Mouse (Mus musculus): ENCODE measurements around the gene Ube2o. TPM values are rescaled to one million over a fixed set of nuclear protein-coding genes. Genes with fewer than 3 reads are reported as not detected.
"Not testable (repeated sequence)": the region's sequence is repeated elsewhere in the genome, so short reads cannot be mapped to it uniquely, and the experiment has no call there.

Ube2o gene
- total and polyA plus RNA-seq, 3 experiments, result 6.3 to 41.7 (median 20.1) TPM

GRCm38 (mm10) chr11:116616438-116617118, 35.3 kb upstream of the Ube2o start:
- DNase-seq (ENCODE audit: low spot score) (no peak), ATAC-seq (ENCODE audit: extremely low read depth, insufficient number of reproducible peaks, low FRiP score, poor library complexity, severe bottlenecking) (no peak)
- H3K4me3 ChIP-seq (ENCODE audit: low read depth, low read length), result peak overlapping the region; percentile 46; the same call in 1 of the 2 replicates

GRCm38 (mm10) chr11:116615735-116616437, 34.6 kb upstream of the Ube2o start:
- peak overlapping the region; percentile 51; the same call in 1 of the 2 replicates for H3K4me3 ChIP-seq (ENCODE audit: low read depth, low read length)
- no peaks in the 10 kb centered on the region for H3K9me3 ChIP-seq (replicated peaks)
- ATAC-seq (ENCODE audit: extremely low read depth, insufficient number of reproducible peaks, low FRiP score, poor library complexity, severe bottlenecking) (peak; percentile 59), DNase-seq (ENCODE audit: low spot score) (peak; percentile 65)
- peaks cover 26% of the 10 kb centered on the region for H3K27me3 ChIP-seq (ENCODE audit: insufficient read depth, low read length)
- no peak; the same call in 1 of the 2 replicates for TF ChIP-seq TAL1 (conservative IDR thresholded peaks at IDR 0.05; ENCODE audit: low read depth, low read length)
- TF ChIP-seq GATA2 (IDR thresholded peaks at IDR 0.05; ENCODE audit: borderline replicate concordance, low read depth, low read length), result no peak
- no peak for TF ChIP-seq GATA1 (IDR thresholded peaks at IDR 0.05; ENCODE audit: borderline replicate concordance, low read length)
- no peak for TF ChIP-seq POLR2AphosphoS5 (IDR thresholded peaks at IDR 0.05; ENCODE audit: insufficient replicate concordance, low read depth, low read length)
- TF ChIP-seq CTCF (IDR thresholded peaks at IDR 0.05; ENCODE audit: low read depth, low read length), result no peak
- H3K36me3 ChIP-seq (replicated peaks), result peaks cover 2% of the 10 kb centered on the region
- H3K4me1 ChIP-seq (ENCODE audit: insufficient read depth, low read depth, low read length), result peaks cover 66% of the 10 kb centered on the region

More at GRCm38 (mm10) chr11:116616438-116617118, 35.3 kb upstream of the Ube2o start:
- H3K9me3 ChIP-seq (replicated peaks), result no peaks in the 10 kb centered on the region
- no peak for TF ChIP-seq GATA2 (IDR thresholded peaks at IDR 0.05; ENCODE audit: borderline replicate concordance, low read depth, low read length)
- no peak for TF ChIP-seq GATA1 (IDR thresholded peaks at IDR 0.05; ENCODE audit: borderline replicate concordance, low read length)
- TF ChIP-seq TAL1 (conservative IDR thresholded peaks at IDR 0.05; ENCODE audit: low read depth, low read length), result no peak
- TF ChIP-seq CTCF (IDR thresholded peaks at IDR 0.05; ENCODE audit: low read depth, low read length), result no peak
- TF ChIP-seq POLR2AphosphoS5 (IDR thresholded peaks at IDR 0.05; ENCODE audit: insufficient replicate concordance, low read depth, low read length), result no peak
- peaks cover 2% of the 10 kb centered on the region for H3K36me3 ChIP-seq (replicated peaks)
- H3K4me1 ChIP-seq (ENCODE audit: insufficient read depth, low read depth, low read length), result peaks cover 71% of the 10 kb centered on the region
- peaks cover 31% of the 10 kb centered on the region for H3K27me3 ChIP-seq (ENCODE audit: insufficient read depth, low read length)

- no peaks in the 10 kb centered on the region for H3K9me3 ChIP-seq (replicated peaks)
- no peak overlapping the region for H3K4me3 ChIP-seq (ENCODE audit: low read depth, low read length)
- H3K36me3 ChIP-seq (replicated peaks), result peaks cover 8% of the 10 kb centered on the region
- H3K4me1 ChIP-seq (ENCODE audit: insufficient read depth, low read depth, low read length), result peaks cover 44% of the 10 kb centered on the region
- H3K27me3 ChIP-seq (ENCODE audit: insufficient read depth, low read length), result peaks cover 6% of the 10 kb centered on the region
- DNase-seq (ENCODE audit: low spot score), result no peak
- TF ChIP-seq GATA1 (IDR thresholded peaks at IDR 0.05; ENCODE audit: borderline replicate concordance, low read length) (no peak), POLR2AphosphoS5 (IDR thresholded peaks at IDR 0.05; ENCODE audit: insufficient replicate concordance, low read depth, low read length) (no peak), GATA2 (IDR thresholded peaks at IDR 0.05; ENCODE audit: borderline replicate concordance, low read depth, low read length) (no peak), TAL1 (conservative IDR thresholded peaks at IDR 0.05; ENCODE audit: low read depth, low read length) (no peak), CTCF (IDR thresholded peaks at IDR 0.05; ENCODE audit: low read depth, low read length) (no peak)
- no peak for ATAC-seq (ENCODE audit: extremely low read depth, insufficient number of reproducible peaks, low FRiP score, poor library complexity, severe bottlenecking)
These were observed 32.0 kb upstream of the Ube2o start for GRCm38 (mm10) chr11:116613234-116613633.

- peaks cover 40% of the 10 kb centered on the region for H3K4me1 ChIP-seq (ENCODE audit: insufficient read depth, low read depth, low read length)
- TF ChIP-seq POLR2AphosphoS5 (IDR thresholded peaks at IDR 0.05; ENCODE audit: insufficient replicate concordance, low read depth, low read length), result no peak
- TF ChIP-seq GATA2 (IDR thresholded peaks at IDR 0.05; ENCODE audit: borderline replicate concordance, low read depth, low read length), result no peak
- TF ChIP-seq CTCF (IDR thresholded peaks at IDR 0.05; ENCODE audit: low read depth, low read length), result no peak
- no peak for TF ChIP-seq TAL1 (conservative IDR thresholded peaks at IDR 0.05; ENCODE audit: low read depth, low read length)
- TF ChIP-seq GATA1 (IDR thresholded peaks at IDR 0.05; ENCODE audit: borderline replicate concordance, low read length), result no peak
- no peak overlapping the region for H3K4me3 ChIP-seq (ENCODE audit: low read depth, low read length)
These were observed 31.3 kb upstream of the Ube2o start for GRCm38 (mm10) chr11:116612554-116612953.

GRCm38 (mm10) chr11:116611883-116612282, 30.6 kb upstream of the Ube2o start:
- H3K4me1 ChIP-seq (ENCODE audit: insufficient read depth, low read depth, low read length), result peaks cover 35% of the 10 kb centered on the region
- TF ChIP-seq POLR2AphosphoS5 (IDR thresholded peaks at IDR 0.05; ENCODE audit: insufficient replicate concordance, low read depth, low read length) (no peak), CTCF (IDR thresholded peaks at IDR 0.05; ENCODE audit: low read depth, low read length) (no peak), TAL1 (conservative IDR thresholded peaks at IDR 0.05; ENCODE audit: low read depth, low read length) (no peak), GATA1 (IDR thresholded peaks at IDR 0.05; ENCODE audit: borderline replicate concordance, low read length) (no peak), GATA2 (IDR thresholded peaks at IDR 0.05; ENCODE audit: borderline replicate concordance, low read depth, low read length) (no peak)
- H3K9me3 ChIP-seq (replicated peaks), result no peaks in the 10 kb centered on the region
- no peak overlapping the region for H3K4me3 ChIP-seq (ENCODE audit: low read depth, low read length)
- peaks cover 15% of the 10 kb centered on the region for H3K36me3 ChIP-seq (replicated peaks)
- ATAC-seq (ENCODE audit: extremely low read depth, insufficient number of reproducible peaks, low FRiP score, poor library complexity, severe bottlenecking) (no peak), DNase-seq (ENCODE audit: low spot score) (no peak)
- peaks cover 3% of the 10 kb centered on the region for H3K27me3 ChIP-seq (ENCODE audit: insufficient read depth, low read length)

More at GRCm38 (mm10) chr11:116612554-116612953, 31.3 kb upstream of the Ube2o start:
- Histone ChIP-seq H3K9me3 (replicated peaks) (no peaks in the 10 kb centered on the region), H3K27me3 (ENCODE audit: insufficient read depth, low read length) (peaks cover 3% of the 10 kb centered on the region), H3K36me3 (replicated peaks) (peaks cover 11% of the 10 kb centered on the region)
- DNase-seq (ENCODE audit: low spot score) (no peak), ATAC-seq (ENCODE audit: extremely low read depth, insufficient number of reproducible peaks, low FRiP score, poor library complexity, severe bottlenecking) (no peak)

GRCm38 (mm10) chr11:116611168-116611567, 29.9 kb upstream of the Ube2o start:
- not testable (repeated sequence) for H3K9me3 ChIP-seq (replicated peaks); H3K4me3 ChIP-seq (ENCODE audit: low read depth, low read length); DNase-seq (ENCODE audit: low spot score); ATAC-seq (ENCODE audit: extremely low read depth, insufficient number of reproducible peaks, low FRiP score, poor library complexity, severe bottlenecking); H3K27me3 ChIP-seq (ENCODE audit: insufficient read depth, low read length)
- H3K36me3 ChIP-seq (replicated peaks), result peaks cover 18% of the 10 kb centered on the region
- H3K4me1 ChIP-seq (ENCODE audit: insufficient read depth, low read depth, low read length), result peaks cover 28% of the 10 kb centered on the region

All from G1E (cell line).